Comparison of ENCODE assay signal across 21 mouse cellular contexts in genomic region chr12:49814653-49815052, GRCm38 (mm10).
DNase-seq lines count a peak whose midpoint lies in the region; ATAC-seq and TF ChIP-seq lines count a peak whose summit lies in the region.
"Had no signal": no experiment of that assay in that cellular context is flagged by ENCODE, and none has a peak within 500 bp of the region (broad histone marks: within the 10 kb centered on the region; RNA-seq: fewer than 3 reads in every experiment).

No protein-coding gene starts in this region.

- no peak overlapping the region for H3K4me3 ChIP-seq in hindbrain, embryonic 10.5 days
- H3K4me3 ChIP-seq in hindbrain, embryonic 13.5 days: no peak overlapping the region
- H3K4me3 ChIP-seq in neural tube, embryonic 12.5 days: no peak overlapping the region
- no peak overlapping the region for H3K4me3 ChIP-seq in neural tube, embryonic 15.5 days (replicated peaks)
- H3K4me3 ChIP-seq in hindbrain, embryonic 12.5 days: no peak overlapping the region
- no peak overlapping the region for H3K4me3 ChIP-seq in thymus, adult 2 months (ENCODE audit: control insufficient read depth, insufficient read depth, low read length)
- H3K4me3 ChIP-seq: embryonic facial prominence, embryonic 12.5 days; erythroblast, embryonic 14.5 days; heart, embryonic 13.5 days; limb, embryonic 10.5 days; myocyte had no signal

- H3K36me3 ChIP-seq in hindbrain, embryonic 10.5 days: no peaks in the 10 kb centered on the region
- no peaks in the 10 kb centered on the region for H3K36me3 ChIP-seq in hindbrain, embryonic 13.5 days
- H3K36me3 ChIP-seq in neural tube, embryonic 12.5 days: no peaks in the 10 kb centered on the region
- H3K36me3 ChIP-seq in neural tube, embryonic 15.5 days: no peaks in the 10 kb centered on the region
- H3K36me3 ChIP-seq in hindbrain, embryonic 12.5 days: no peaks in the 10 kb centered on the region
- no peaks in the 10 kb centered on the region for H3K36me3 ChIP-seq in thymus, adult 2 months (ENCODE audit: control insufficient read depth, insufficient read depth, low read length)
- H3K36me3 ChIP-seq: embryonic facial prominence, embryonic 12.5 days; heart, embryonic 13.5 days; limb, embryonic 10.5 days had no signal

- no peak overlapping the region for H3K27ac ChIP-seq in hindbrain, embryonic 10.5 days
- no peak overlapping the region for H3K27ac ChIP-seq in hindbrain, embryonic 13.5 days
- H3K27ac ChIP-seq in neural tube, embryonic 12.5 days: no peak overlapping the region
- H3K27ac ChIP-seq in neural tube, embryonic 15.5 days (replicated peaks): no peak overlapping the region
- no peak overlapping the region for H3K27ac ChIP-seq in hindbrain, embryonic 12.5 days
- no peak overlapping the region for H3K27ac ChIP-seq in thymus, adult 2 months (ENCODE audit: control insufficient read depth, insufficient read depth, low read length)
- H3K27ac ChIP-seq: embryonic facial prominence, embryonic 12.5 days; heart, embryonic 13.5 days; limb, embryonic 10.5 days had no signal

- no peaks in the 10 kb centered on the region for H3K27me3 ChIP-seq in hindbrain, embryonic 10.5 days (ENCODE audit: insufficient read depth, poor library complexity, severe bottlenecking)
- no peaks in the 10 kb centered on the region for H3K27me3 ChIP-seq in hindbrain, embryonic 13.5 days
- no peaks in the 10 kb centered on the region for H3K27me3 ChIP-seq in neural tube, embryonic 12.5 days (replicated peaks)
- H3K27me3 ChIP-seq in neural tube, embryonic 15.5 days (replicated peaks): no peaks in the 10 kb centered on the region
- no peaks in the 10 kb centered on the region for H3K27me3 ChIP-seq in hindbrain, embryonic 12.5 days
- H3K27me3 ChIP-seq in thymus, adult 2 months (ENCODE audit: control insufficient read depth, insufficient read depth, low read length): no peaks in the 10 kb centered on the region
- H3K27me3 ChIP-seq: embryonic facial prominence, embryonic 12.5 days; heart, embryonic 13.5 days had no signal

- peak; percentile 26 for DNase-seq in hindbrain, embryonic 10.5 days (ENCODE audit: low spot score)
- DNase-seq in thymus, adult 2 months: no peak
- no peak for DNase-seq in kidney, postnatal 4 days
- DNase-seq: adrenal gland, postnatal 10 days; gastrocnemius, postnatal 14 days; heart, adult 18-20 months; kidney, adult 8-10 months; kidney, postnatal 25 days; lung, adult 18-20 months; lung, postnatal 14 days; right cerebral cortex, postnatal 4 days had no signal

- no peak overlapping the region for H3K4me2 ChIP-seq in hindbrain, embryonic 13.5 days
- no peak overlapping the region for H3K4me2 ChIP-seq in neural tube, embryonic 12.5 days (replicated peaks)
- H3K4me2 ChIP-seq in neural tube, embryonic 15.5 days: no peak overlapping the region
- H3K4me2 ChIP-seq in hindbrain, embryonic 12.5 days (replicated peaks): no peak overlapping the region
- H3K4me2 ChIP-seq: embryonic facial prominence, embryonic 12.5 days; heart, embryonic 13.5 days had no signal

- peaks cover 15% of the 10 kb centered on the region for H3K4me1 ChIP-seq in hindbrain, embryonic 10.5 days (replicated peaks)
- peaks cover 3% of the 10 kb centered on the region for H3K4me1 ChIP-seq in hindbrain, embryonic 13.5 days (replicated peaks)
- no peaks in the 10 kb centered on the region for H3K4me1 ChIP-seq in neural tube, embryonic 12.5 days
- no peaks in the 10 kb centered on the region for H3K4me1 ChIP-seq in neural tube, embryonic 15.5 days
- peaks cover 3% of the 10 kb centered on the region; the same call in 1 of the 2 replicates for H3K4me1 ChIP-seq in hindbrain, embryonic 12.5 days
- no peaks in the 10 kb centered on the region for H3K4me1 ChIP-seq in thymus, adult 2 months (replicated peaks; ENCODE audit: control insufficient read depth, insufficient read depth, low read length)
- H3K4me1 ChIP-seq: embryonic facial prominence, embryonic 12.5 days; heart, embryonic 13.5 days; limb, embryonic 10.5 days had no signal

- no peak for TF ChIP-seq POLR2A in thymus, adult 2 months (IDR thresholded peaks at IDR 0.05; ENCODE audit: control insufficient read depth, extremely low read depth, insufficient read depth, low read length, poor library complexity)

- no peak for ATAC-seq in hindbrain, embryonic 13.5 days (ENCODE audit: low FRiP score)
- ATAC-seq in neural tube, embryonic 12.5 days (ENCODE audit: low FRiP score, low read depth): peak; percentile 61; the same call in 1 of the 2 replicates
- ATAC-seq in neural tube, embryonic 15.5 days (ENCODE audit: low FRiP score): no peak
- ATAC-seq in hindbrain, embryonic 12.5 days (ENCODE audit: low FRiP score): 0 out of 2 replicates have a peak, but pooled peaks have one; percentile 66
- ATAC-seq: inflammation-experienced regulatory T-cells, adult 6 months had no signal

- 28% methylated on average over 3 of the region's 3 CpGs for WGBS in hindbrain, embryonic 10.5 days
- WGBS in hindbrain, embryonic 13.5 days: 16% methylated on average over 3 of the region's 3 CpGs
- 26% methylated on average over 3 of the region's 3 CpGs for WGBS in neural tube, embryonic 12.5 days
- 9% methylated on average over 3 of the region's 3 CpGs for WGBS in neural tube, embryonic 15.5 days
- 16% methylated on average over 3 of the region's 3 CpGs for WGBS in hindbrain, embryonic 12.5 days
- WGBS in thymus, adult 2 months: 76% methylated on average over 3 of the region's 3 CpGs

- no peak overlapping the region for H3K9ac ChIP-seq in hindbrain, embryonic 13.5 days
- no peak overlapping the region for H3K9ac ChIP-seq in neural tube, embryonic 12.5 days
- no peak overlapping the region for H3K9ac ChIP-seq in neural tube, embryonic 15.5 days (replicated peaks)
- no peak overlapping the region for H3K9ac ChIP-seq in hindbrain, embryonic 12.5 days
- H3K9ac ChIP-seq: embryonic facial prominence, embryonic 12.5 days; heart, embryonic 13.5 days had no signal

- TF ChIP-seq CTCF in thymus, adult 2 months (IDR thresholded peaks at IDR 0.05; ENCODE audit: borderline replicate concordance, control insufficient read depth, extremely low read depth, insufficient read depth, low read length, poor library complexity): no peak

- no peaks in the 10 kb centered on the region for H3K9me3 ChIP-seq in hindbrain, embryonic 10.5 days
- H3K9me3 ChIP-seq in hindbrain, embryonic 13.5 days: no peaks in the 10 kb centered on the region
- H3K9me3 ChIP-seq in neural tube, embryonic 12.5 days: no peaks in the 10 kb centered on the region
- no peaks in the 10 kb centered on the region for H3K9me3 ChIP-seq in neural tube, embryonic 15.5 days (replicated peaks)
- H3K9me3 ChIP-seq in hindbrain, embryonic 12.5 days (replicated peaks): no peaks in the 10 kb centered on the region
- H3K9me3 ChIP-seq: embryonic facial prominence, embryonic 12.5 days; heart, embryonic 13.5 days; limb, embryonic 10.5 days had no signal

Comparison
In these comparisons a context has a peak if more than half of its experiments do, and no peak if none do; other contexts are left out.
1. ATAC-seq: peak in neural tube, embryonic 12.5 days (single experiment) and hindbrain, embryonic 12.5 days (single experiment); none in hindbrain, embryonic 13.5 days (single experiment) and neural tube, embryonic 15.5 days (single experiment).